Mouse (Mus musculus) layer of hippocampus, adult 9-10 months (tissue): ENCODE data around the gene Anks1b.

Experiments
- DNase-seq: peaks from one replicate; pipeline ENCODE4 v3.0.0; 2022; ENCODE audit warnings: low spot score

Gene Anks1b

DNA sequence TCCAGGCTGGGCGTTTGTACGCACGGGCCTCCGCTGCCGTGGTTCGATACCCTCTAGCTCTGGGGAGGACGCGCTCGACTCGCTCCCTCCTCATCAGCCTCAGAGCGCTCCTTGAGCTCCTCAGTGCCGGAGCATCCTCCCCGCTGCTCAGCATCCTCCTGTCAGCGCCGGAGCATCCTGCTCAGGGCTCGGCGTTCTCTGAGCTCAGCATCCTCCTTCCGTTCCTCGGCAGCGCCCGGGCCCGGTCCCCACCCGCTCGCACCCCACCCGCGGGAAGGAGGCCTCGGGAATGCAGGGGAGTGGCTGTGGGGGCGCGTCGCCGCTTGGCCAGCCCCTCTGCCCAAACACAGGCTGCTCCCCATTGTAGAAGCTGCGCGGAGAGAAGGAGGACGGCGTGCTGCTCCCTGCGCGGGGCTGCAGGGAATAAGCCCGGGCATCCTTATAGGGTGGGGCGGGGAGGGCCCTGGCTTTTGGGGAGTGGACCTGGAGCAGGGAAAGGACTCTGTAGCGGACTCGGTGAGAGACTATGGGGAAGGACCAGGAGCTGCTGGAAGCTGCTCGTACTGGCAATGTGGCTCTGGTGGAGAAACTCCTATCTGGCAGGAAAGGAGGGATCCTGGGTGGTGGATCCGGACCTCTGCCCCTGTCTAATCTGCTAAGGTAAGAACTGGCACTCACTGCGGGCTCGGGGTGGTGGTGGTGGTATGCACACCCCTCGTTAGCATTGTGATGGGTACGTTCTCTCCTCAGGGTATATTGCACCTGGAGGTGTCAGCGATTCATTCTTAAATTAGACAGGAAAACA lies at the start of gene Anks1b:
Anks1b (plus strand) TSS at position 364 of the 805 bp plus-strand sequence.
- peak; percentile 13 for DNase-seq

DNA sequence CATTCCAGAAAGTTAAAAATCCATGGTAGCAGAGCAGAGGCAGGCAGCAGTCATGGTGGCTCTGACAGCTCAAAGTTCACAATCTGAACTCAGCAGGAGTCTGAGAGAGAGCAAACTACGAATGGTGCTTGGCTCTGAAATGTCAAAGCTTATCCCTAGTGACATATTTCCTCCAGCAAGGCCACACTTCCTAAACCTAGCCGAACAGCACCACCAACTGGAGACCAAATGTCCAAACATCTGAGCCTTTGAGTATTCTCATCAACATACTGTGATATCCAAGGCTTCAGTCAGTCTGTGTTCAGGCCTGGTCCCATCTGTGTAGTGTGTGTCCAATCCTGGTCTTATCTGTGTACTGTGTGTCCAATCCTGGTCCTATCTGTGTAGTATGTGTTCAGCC lies 49.4 kb upstream of the Anks1b start:
- DNase-seq: no peak

DNA sequence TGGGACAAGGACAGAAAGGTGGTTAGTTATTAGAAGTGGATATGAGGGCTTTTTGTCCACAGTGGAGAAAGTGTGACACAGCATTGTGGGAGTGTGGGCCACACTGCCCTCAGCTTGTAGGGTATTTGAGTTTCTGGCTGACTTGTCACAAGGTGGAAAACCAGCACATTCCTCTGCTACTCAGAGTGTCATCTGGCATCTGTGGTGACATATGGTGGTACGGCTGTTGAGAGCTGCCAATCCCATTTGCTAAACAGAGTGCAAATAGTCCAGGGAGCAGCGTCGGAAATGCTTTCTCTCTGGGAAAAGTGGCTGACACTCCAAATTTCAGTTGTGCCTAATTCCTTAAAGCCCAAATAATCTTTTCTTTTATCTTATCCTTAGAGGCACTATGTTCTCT lies 46.4 kb upstream of the Anks1b start:
- DNase-seq: peak; percentile 24

DNA sequence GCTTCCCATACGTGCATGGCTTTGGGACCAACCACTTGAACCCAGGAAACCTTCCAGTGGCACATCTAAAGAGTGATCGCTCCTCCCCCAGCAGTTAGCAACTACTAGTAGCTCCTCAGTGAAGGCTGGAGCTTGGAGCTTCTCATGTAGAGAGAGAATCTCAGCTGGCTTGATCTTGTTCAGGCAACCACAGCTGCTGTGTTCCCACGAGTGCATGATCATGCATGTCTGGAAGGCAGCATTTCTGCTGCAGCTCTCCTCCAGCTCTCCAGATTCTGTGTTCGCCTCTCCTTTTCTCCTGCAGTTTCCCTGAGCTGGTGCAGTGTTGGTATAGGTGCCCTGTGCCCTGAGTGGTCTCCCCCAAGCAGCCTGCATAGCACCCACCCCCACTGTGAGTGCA lies 41.0 kb upstream of the Anks1b start:
- no peak for DNase-seq

DNA sequence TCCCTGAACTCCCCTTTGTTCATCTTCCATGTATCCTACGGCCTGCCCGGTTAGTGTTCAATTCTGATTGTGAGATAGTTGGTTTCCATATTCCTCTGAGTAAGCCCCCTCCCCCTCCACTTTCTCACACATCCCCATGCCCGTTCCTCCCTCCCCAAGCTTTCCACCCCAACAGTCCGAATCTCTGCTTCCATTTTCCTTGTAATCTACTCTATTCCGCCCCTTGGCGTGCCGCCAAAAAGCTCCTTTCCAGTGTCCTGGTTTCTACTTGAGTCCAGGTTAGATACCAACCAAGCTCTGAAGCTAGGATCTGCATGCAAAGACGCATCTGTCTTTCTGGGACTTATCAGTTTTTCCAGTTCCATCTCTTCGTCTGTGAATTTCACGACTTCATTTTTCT lies 40.1 kb upstream of the Anks1b start:
- DNase-seq: no peak

DNA sequence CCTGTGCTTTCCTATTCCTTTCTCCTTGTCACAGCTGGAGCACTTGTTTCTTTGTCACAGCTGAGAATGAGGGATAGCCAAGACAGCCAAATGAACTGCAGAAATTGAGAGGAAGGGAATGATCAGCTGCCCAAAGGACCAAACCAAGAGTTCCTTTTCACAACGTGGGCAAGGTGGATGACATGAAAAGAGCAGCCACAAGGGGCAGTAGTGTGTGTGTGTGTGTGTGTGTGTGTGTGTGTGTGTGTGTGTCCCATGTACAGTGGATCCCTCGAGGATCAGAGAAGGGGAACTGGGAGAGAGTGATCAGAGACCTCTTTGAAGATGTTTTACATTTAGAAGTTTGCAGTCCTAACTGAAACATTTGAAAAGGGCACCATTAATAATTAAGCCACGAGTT lies 35.8 kb upstream of the Anks1b start:
- no peak for DNase-seq

DNA sequence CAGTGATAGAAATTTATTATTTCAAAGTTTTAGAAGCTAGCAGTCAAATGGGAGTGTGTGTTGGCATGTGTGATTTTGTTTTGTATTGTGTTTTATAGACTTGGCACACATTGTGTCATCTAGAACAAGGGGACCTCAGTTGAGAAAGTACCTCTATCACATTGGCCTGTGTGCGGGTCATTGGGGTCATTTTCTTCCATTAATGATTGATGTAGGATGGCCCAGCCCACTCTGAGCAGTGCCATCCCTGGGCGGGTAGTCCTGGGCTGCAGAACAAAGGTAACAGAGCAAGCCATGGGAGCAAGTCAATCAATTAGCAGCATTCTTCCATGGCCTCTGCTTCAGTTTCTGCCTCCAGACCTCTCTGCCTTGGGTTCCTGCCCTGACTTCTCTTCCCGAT lies 34.5 kb upstream of the Anks1b start:
- DNase-seq: no peak

DNA sequence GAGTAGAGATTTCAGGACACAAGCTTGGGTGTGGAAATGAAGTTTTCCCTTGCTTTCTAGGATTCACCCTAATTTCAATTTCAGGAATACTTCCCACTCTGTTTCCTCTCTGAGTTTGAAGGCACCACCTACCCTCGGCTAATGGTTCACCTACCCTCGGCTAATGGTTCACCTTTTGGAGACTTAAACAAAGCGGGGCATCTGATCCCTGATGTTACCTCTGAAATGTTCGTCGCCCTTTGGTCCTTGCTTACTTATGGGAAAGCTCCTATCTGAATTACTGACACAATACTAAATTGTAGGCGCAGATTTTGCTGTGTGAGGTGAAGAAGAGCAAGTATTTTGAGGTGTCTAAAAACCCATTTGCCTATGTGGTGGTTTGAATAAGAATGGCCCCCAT lies 22.4 kb upstream of the Anks1b start:
- DNase-seq: no peak

DNA sequence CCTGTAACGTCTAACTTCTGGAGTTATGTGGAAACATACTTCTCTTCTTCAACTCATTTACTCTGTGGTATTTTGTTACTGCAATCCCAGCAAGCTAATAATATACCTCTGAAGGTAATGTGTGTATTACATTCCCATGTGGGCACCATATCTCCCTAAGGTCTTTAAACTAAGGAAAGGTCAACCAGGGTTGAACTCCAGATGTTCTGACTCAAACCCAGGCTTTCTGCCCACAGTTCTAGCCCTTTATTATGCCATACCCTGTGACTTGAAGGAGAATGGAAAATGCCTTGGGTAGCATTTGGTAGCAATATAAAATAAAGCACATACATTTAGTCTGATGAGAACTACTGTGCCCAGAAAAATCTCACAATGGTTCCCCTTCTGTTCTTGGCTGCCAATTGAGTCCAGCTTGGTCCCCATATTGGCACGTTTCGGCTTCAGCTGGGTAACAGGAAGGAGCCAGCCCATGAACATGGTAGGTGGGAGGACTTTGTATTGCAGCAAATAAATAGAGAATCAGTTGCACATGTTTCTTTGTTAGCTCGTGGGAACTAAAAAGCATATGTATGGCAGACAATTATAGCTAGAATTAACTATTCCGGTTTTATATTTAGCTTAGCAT lies 17.9 kb upstream of the Anks1b start:
- peak; percentile 53 for DNase-seq

DNA sequence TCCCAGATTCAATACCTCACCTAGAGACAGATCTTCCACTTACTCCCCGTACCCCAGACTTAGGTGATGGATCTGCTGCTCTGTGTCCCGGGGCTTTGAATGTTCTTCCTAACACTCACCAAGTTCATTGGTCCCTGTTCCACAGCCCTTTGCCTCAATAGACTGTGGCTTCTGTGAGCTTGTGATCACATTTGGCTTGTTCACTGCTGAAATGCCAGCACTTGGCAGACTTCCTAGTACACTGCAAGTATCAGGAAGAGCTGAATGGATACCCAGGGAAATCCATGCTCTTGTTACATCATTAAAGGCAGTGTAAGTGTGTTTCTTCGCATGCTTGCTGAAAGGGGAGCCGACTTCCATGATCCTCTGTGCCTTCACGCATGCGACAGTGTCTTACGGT lies 17.0 kb upstream of the Anks1b start:
- peak; percentile 13 for DNase-seq

DNA sequence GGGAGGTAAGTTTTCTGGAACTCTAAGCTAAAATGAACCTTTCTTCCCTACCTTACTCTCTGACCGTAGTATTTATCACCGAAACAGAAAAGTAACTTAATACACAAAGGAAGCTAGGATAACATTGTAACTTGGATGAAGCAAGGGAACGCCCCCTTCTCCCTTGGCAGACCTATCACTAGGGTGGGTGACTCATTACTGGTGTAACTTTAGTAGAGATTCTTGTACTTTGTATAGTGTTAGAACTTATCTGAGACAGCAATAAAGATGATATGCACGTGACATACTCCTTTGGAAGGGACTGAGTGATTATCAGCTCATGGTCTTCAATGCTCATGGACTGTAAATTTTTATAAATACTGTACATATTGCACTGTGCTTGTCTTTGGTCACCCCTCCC lies 5.1 kb upstream of the Anks1b start:
- DNase-seq: no peak

DNA sequence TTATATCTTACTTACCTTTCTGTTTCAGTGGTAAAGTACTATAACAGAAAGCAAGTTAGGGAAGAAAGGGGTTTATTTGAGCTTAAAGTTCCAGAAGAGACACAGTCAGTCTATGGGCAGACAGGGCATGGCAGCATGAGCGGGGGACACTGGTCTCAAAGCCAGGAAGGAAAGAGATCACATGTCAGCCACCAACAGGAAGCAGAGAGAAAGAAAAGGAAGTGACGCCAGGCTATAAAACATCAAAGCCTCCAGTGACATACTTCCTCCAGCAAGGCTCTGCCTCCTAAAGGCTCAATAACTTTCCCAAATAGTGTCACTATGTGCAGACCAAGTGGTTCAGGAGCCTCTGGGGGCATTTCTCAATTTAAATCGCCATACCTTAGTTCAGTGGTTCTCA lies 4.5 kb upstream of the Anks1b start:
- no peak for DNase-seq

DNA sequence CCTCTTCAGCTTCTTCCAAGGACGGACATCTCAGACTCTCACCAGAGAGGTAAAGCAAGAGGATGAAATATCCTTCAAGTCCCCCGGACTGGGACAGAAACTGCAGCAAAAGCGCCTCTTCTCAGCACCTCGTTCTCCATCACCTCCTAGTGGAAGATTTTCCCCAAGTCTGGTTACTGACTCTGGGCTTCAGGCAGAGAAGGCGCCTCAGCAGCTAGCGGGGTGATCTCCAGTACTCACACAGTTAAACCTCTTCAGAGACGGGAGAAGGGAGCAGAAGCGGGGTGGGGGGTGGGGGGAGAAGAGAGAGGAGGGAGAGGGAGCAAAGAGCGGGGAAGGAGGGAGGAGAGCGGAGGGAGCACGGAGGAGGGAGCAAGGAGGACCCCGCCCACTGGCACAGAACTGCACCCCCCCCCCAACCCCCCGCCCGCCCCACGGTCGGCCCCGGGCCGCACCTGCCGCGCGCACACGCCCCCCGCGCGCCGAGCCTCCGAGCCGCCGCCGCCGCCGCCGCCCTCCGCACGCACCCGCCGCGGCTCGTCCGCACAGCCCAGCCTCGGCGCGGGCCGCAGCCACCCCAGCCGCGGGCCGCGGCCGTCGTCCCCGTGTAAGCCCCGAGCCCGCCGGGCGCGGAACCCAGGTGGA lies 686 bp upstream of the Anks1b start:
- DNase-seq: peak; percentile 8

DNA sequence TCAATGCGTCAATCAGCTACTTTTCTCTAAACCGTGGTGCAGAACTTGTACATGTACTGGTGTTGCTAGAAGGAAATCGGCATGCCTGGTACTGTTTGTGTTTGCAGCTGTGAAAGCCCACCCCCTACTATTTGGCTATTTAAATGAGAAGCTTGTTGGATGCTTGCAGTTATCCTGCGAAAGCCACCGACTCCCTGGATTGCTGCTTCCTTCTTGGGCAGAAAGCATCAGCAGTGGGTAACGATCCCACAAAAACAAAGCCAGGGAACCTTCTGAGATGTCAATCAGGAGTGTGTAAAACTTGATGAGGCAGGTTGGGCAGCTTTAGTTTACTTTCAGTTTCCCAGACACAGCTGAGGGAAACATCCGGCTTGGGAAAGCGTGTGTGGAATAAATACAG lies 727 bp downstream of the Anks1b start:
- DNase-seq: no peak

DNA sequence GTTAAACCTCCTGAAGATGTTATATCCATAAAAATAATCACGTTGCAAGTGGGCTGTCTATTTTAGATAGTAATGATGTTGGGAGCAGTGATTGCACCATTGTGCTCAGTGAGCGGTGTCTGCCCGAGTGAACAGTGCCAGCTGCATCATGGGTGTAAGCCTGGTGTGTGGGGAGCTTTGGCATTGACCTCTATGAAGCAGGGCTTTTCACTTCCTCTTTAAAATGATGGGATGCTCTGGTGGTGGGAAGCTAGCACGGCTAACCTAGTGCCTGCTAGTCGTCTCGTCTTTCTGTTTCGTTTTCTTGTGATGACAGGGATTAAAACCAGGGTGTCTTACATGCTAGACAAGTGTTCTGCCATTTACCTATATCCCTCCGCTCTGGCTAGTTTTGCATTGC lies 10.3 kb downstream of the Anks1b start:
- no peak for DNase-seq

DNA sequence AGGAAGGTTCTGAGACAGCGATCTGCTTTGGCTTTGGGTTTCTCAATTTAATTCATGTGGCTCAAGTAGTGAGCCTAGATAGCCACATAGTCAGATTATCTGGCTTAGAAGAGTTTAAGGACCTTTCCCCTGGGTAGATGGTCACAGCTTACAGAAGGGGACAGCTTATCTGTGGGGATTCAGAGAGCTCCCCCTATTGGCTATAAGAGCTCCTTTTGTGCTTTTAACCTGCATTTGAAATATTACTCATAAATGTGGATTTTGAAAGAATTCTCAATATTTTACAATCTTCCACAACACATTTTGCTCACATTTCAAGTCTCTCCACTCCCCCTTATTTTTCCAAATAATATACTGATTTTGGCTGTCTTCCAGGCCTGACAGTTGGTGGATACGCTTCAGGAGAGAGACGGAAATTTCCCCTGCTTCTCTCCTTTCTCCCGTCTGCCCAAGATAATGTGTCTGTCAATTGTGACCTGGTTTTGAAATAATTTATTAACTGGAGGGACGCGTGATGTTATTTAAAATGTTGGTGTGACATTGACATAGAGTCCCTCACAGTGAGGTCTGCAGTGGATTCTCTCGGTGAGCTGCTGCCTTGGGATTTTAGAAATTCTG lies 29.5 kb downstream of the Anks1b start:
- DNase-seq: no peak

DNA sequence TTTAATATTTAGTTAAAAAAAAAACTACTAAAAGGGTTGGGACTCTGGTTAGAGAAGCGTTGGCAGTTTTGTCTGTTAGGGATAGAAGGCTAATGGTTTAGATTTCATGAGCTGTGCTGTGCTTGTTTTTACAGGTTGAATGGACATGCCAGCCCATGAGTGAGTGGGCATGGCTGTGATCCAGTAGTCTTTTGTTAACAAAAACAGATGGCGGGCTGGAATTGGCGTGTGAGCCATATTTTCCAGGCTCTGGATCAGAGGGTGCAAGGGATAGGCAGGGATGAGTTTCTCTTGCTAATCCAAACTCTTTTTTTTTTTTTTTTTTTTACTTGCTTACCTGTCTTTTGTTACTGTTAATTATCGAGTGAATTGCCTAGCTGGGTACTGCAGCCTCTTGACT lies 38.6 kb downstream of the Anks1b start:
- no peak for DNase-seq

DNA sequence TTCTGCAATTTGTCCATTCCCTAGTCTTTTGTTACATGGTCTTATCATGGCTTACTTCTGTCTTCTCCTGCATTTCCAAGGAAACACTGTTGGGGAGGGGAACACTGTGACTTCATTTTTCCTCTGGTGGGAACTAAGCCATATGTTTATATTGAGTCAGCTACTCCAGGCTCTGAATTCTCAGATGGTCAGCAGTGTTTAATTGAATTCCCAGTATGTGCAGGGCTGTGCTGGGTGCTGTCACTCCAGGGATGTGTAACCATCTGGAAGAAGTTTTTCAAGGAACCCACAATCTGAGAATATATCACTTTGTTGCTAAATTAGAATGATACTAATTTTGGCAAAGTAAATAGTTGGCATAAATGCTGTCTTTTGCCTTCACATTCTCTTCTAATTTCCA lies 39.9 kb downstream of the Anks1b start:
- DNase-seq: no peak

DNA sequence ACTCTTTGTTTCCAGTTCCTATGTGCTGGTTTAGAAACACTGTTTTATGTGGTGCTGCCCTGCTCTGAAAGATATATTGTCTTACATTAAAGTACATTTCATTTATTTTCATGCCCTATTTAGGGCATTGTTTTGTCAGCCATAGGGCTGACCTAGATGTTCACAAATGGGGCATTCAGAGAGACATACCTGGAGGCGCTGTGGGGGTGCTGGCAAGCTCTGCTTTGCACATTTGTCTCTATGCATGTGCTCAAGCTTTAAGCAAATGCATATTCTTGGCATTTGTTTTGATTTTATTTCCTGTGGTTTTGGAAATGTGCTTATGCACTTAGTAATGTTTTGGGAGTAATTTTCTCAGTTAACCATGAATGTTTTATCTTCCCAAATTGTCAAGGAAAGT lies 43.8 kb downstream of the Anks1b start:
- DNase-seq: no peak

DNA sequence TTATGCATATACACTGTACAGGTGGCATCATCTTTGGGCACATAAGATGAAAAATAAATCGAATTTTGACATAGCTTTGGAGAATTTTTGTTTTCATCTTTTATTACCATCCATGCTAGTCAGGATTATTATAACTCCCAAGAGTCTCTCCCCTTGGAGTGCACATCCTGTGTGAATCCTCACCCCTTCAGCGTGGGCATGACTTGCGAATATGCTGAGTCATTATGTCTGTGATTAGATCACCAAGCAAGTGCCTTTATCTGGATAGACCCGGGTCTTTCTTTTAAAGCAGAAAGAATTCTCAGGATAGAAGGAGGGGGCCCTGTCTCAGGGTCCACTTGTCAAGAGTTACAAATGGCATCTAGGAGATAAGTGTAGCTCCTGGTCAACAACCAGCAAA lies 48.7 kb downstream of the Anks1b start:
- DNase-seq: no peak

DNA sequence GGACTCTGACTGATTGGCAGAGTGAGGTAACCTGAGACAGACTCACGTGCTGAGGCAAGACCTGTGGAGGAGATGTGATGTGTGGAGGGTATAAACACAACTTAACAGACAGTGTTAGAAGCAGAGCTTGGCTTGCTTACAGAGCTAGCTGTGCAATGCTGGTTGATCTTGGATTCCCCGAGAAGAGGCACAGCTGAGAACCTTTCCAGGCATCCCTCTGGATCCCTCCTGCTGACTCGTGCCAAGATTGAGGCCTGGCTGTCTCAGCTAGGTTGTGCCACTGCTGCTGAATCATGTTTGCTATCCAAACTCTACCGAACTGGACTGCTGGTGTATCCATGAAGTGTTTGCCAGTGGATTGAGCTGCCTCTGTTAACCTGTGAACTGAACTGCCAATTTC lies 68.9 kb downstream of the Anks1b start:
- no peak for DNase-seq

DNA sequence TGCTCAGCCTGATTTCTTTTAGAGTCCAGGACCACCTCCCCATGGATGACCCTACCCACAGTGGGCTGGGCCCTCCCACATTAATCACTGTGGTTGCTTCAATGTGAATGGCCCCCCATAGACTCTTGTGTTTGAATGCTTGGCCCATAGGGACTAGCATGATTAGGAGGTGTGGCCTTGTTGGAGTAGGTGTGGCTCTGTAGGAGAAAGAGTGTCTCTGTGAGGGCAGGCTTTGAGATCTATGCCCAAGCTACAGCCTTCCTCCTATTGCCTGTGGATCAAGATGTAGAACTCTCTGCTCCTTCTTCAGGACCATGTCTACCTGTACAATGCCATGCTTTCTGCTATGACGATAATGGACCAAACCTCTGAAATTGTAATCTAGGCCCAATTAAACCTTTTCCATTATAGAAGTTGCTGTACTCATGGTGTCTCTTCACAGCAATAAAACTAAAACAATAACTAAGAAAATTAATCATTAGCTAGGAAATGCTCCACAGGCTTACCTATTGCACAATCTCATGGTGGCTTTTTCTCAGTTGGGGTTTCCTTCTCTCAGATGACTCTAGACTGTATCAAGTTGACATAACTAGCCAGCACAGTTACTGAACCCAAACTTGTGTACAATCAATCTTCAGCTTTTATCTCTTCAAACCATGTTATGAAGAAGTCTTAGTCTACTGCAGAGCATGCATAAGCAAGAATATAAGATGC lies 73.5 kb downstream of the Anks1b start:
- no peak for DNase-seq
